ENCODE assay signal across 12 mouse cellular contexts in genomic region chr14:75561577-75562331, GRCm38 (mm10). TPM values are rescaled to one million over a fixed set of nuclear protein-coding genes. Genes with fewer than 3 reads are reported as not detected.
DNase-seq lines count a peak whose midpoint lies in the region; ATAC-seq lines count a peak whose summit lies in the region.
"Had no signal": no experiment of that assay in that cellular context is flagged by ENCODE, and none has a peak within 500 bp of the region (broad histone marks: within the 10 kb centered on the region; RNA-seq: fewer than 3 reads in every experiment).

No protein-coding gene starts in this region.

- H3K4me1 ChIP-seq in kidney, embryonic 15.5 days, result peaks cover 4% of the 10 kb centered on the region; the same call in 1 of the 2 replicates
- H3K4me1 ChIP-seq: embryonic facial prominence, embryonic 12.5 days had no signal

- ATAC-seq in kidney, embryonic 15.5 days (replicated peaks; ENCODE audit: low FRiP score), result no peak
- ATAC-seq in megakaryocyte, adult 5-6 weeks (ENCODE audit: poor library complexity, severe bottlenecking), result no peak
- ATAC-seq in megakaryocyte-erythroid progenitor cell, adult 5-6 weeks (replicated peaks; ENCODE audit: low FRiP score, low TSS enrichment, poor library complexity, severe bottlenecking), result no peak

- no peaks in the 10 kb centered on the region for H3K9me3 ChIP-seq in kidney, embryonic 15.5 days (replicated peaks)
- H3K9me3 ChIP-seq: embryonic facial prominence, embryonic 12.5 days had no signal

- H3K4me3 ChIP-seq in kidney, embryonic 15.5 days (replicated peaks), result no peak overlapping the region
- H3K4me3 ChIP-seq: embryonic facial prominence, embryonic 12.5 days had no signal

- peak; percentile 4 to 13 for DNase-seq in adrenal gland, postnatal 36 days
- no peak for DNase-seq in adrenal gland, adult 8-10 months
- DNase-seq in kidney, adult 11 months, result peak; percentile 25
- peak; percentile 16 for DNase-seq in A20 (ENCODE audit: low read depth, low spot score)
- peak; percentile 18 to 57 for DNase-seq in heart, adult 9 months (ENCODE audit: low spot score in 2 of 2)
- DNase-seq: right cerebral cortex, postnatal 25 days had no signal

- no peaks in the 10 kb centered on the region for H3K27me3 ChIP-seq in kidney, embryonic 15.5 days
- H3K27me3 ChIP-seq: embryonic facial prominence, embryonic 12.5 days had no signal

- H3K9ac ChIP-seq in kidney, embryonic 15.5 days, result no peak overlapping the region
- H3K9ac ChIP-seq: embryonic facial prominence, embryonic 12.5 days had no signal

- H3K36me3 ChIP-seq in kidney, embryonic 15.5 days, result no peaks in the 10 kb centered on the region
- H3K36me3 ChIP-seq: embryonic facial prominence, embryonic 12.5 days had no signal

- H3K4me2 ChIP-seq in kidney, embryonic 15.5 days, result no peak overlapping the region
- H3K4me2 ChIP-seq: embryonic facial prominence, embryonic 12.5 days had no signal

- no peak overlapping the region for H3K27ac ChIP-seq in kidney, embryonic 15.5 days
- H3K27ac ChIP-seq: embryonic facial prominence, embryonic 12.5 days had no signal

- WGBS in kidney, embryonic 15.5 days, result 49% methylated on average over 9 of the region's 9 CpGs

RNA-seq across cellular contexts. Expression of gene Spert, which starts 31.2 kb away (rescaled TPM):
- not detected for total RNA-seq in adrenal gland, postnatal 36 days (2021)
- total RNA-seq in adrenal gland, adult 8-10 months (2022), result not detected
- not detected in 2 replicates for polyA plus RNA-seq in kidney, embryonic 15.5 days (2015; fragmentation: Nextera tagmentation; extraction: Ambion mirVana)
- total RNA-seq in megakaryocyte, adult 5-6 weeks (2015), result not detected in 2 replicates
- not detected in 2 replicates for total RNA-seq in megakaryocyte, adult 5-6 weeks (2017)
- total RNA-seq in megakaryocyte-erythroid progenitor cell, adult 5-6 weeks (2014; fragmentation: Nextera tagmentation), result not detected in 2 replicates
- not detected in 2 replicates for total RNA-seq in megakaryocyte-erythroid progenitor cell, adult 5-6 weeks (2017)
- polyA plus RNA-seq: embryonic facial prominence, embryonic 12.5 days; large intestine, adult 2 months; lung, embryonic 16.5 days had no signal
